Mouse (Mus musculus) brain, embryonic 14.5 days (tissue): ENCODE results near the gene Clcn6.

Source experiments
- CTCF ChIP-seq: fragments of 200-500 bp; IDR thresholded peaks from 2 replicates; pipeline ENCODE4 v1.5.1; 2012; ENCODE audit warnings: inconsistent platforms, mild to moderate bottlenecking, moderate library complexity, borderline replicate concordance; ENCODE audit not compliant: insufficient read depth, insufficient read length; ENCODE audit errors: extremely low read depth
- POLR2A ChIP-seq: fragments of 200-500 bp; IDR thresholded peaks from 2 replicates; pipeline ENCODE4 v1.6.1; 2012; ENCODE audit warnings: mild to moderate bottlenecking, inconsistent platforms, borderline replicate concordance; ENCODE audit not compliant: poor library complexity, insufficient read depth, insufficient read length, severe bottlenecking; ENCODE audit errors: extremely low read depth

DNA sequence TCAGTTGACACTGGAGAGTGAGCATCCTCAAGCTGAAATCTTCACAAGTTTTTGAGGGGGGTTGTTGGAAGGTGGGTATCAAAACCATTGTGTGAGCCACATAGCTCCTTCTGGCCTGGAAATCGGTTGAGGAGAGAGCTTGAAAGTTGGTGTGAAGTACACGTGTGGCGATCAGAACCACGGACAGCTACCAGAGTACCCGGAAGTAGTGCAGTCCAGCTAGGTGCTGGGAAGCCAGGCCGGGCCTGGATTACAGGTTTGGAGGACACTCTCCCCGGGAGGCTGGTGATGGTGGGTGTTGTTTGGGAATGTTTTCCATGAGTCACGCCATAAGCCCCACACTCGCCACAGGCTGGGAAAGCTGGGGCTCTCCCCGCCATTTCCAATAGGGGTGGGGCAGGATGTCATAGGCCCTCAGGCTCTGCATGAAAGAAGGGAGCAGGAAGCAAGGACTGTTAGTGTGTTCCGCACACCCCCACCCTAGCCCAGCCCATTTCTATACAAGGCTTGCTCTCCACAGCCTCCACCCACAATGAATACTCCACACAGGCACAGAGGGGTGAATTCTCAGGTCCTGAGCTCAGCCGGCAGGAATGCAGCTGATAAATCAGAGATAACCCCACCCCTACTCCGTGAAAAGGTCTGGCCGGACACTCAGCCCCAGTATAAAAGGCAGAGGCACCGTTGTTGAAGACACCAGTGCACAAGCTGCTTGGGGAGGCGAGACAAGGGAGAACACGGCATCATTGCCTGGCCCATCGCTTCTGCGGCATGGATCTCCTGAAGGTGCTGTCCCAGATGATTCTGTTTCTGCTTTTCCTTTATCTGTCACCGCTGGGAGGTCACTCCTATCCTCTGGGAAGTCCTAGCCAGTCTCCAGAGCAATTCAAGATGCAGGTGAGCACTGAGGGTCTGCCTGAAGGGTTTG lies 53.2 kb downstream of the Clcn6 start, which contains the start of gene Nppb:
- TF ChIP-seq POLR2A, result no peak
- TF ChIP-seq CTCF, result no peak
